Mouse (Mus musculus): ENCODE measurements around the gene Enam. TPM values are rescaled to one million over a fixed set of nuclear protein-coding genes. Genes with fewer than 3 reads are reported as not detected.

Gene Enam
- not detected in 2 replicates for polyA plus RNA-seq (2014; fragmentation: Nextera tagmentation; extraction: Ambion mirVana)

- no peaks in the 10 kb centered on the region for H3K9me3 ChIP-seq (ENCODE audit: control insufficient read depth, low read length)
- no peaks in the 10 kb centered on the region for H3K36me3 ChIP-seq (ENCODE audit: control insufficient read depth, insufficient read depth, low read length)
- no peak within 1 kb of the TSS for H3K9ac ChIP-seq (ENCODE audit: low read length)
- H3K27ac ChIP-seq (ENCODE audit: low read depth, low read length) = no peak within 1 kb of the TSS
- no peak within 1 kb of the TSS for H3K4me3 ChIP-seq (ENCODE audit: low read depth, low read length)
- DNase-seq (ENCODE audit: low spot score) = no peak
- no peak within 1 kb of the TSS for H3K4me2 ChIP-seq (ENCODE audit: low read depth)
- H3K4me1 ChIP-seq (ENCODE audit: control insufficient read depth, insufficient read depth, low read length) = no peaks in the 10 kb centered on the region
- no peak for ATAC-seq (ENCODE audit: insufficient read depth, low FRiP score, low TSS enrichment)
- no peaks in the 10 kb centered on the region for H3K27me3 ChIP-seq (ENCODE audit: control insufficient read depth, insufficient read depth, low read length)
These were observed at the start of gene Enam for GRCm38 (mm10) chr5:88487675-88488074. Gene Enam (plus strand): TSS chr5:88487975.

DNA sequence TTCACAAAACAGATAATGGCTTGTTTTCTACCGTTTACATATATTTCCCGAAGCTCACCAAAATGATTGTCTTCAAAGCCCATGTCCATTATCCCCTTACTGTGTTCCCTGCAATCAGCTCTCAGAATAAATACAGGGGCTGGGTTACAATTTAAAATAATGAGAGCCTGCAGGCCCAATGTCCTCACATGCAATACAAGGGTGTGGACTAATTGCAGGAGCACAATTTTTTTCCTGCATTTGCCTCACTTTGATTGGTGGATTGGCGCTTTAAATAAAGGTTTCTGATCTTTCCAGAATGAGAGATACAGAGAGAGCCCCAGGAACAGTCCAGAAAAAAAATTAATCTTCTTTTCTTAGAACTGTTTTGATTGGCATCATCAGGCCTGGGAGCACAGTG is 32.1 kb upstream of the Enam start, which contains the start of gene Ambn:
Gene Ambn (plus strand): TSS at position 301 of the 400 bp plus-strand sequence.
- Histone ChIP-seq H3K9ac (ENCODE audit: low read length) (no peak within 1 kb of the TSS), H3K4me1 (ENCODE audit: control insufficient read depth, insufficient read depth, low read length) (no peaks in the 10 kb centered on the region), H3K36me3 (ENCODE audit: control insufficient read depth, insufficient read depth, low read length) (no peaks in the 10 kb centered on the region), H3K9me3 (ENCODE audit: control insufficient read depth, low read length) (no peaks in the 10 kb centered on the region), H3K27me3 (ENCODE audit: control insufficient read depth, insufficient read depth, low read length) (no peaks in the 10 kb centered on the region), H3K4me3 (ENCODE audit: low read depth, low read length) (no peak within 1 kb of the TSS), H3K27ac (ENCODE audit: low read depth, low read length) (no peak within 1 kb of the TSS), H3K4me2 (ENCODE audit: low read depth) (no peak within 1 kb of the TSS)
- 92% methylated on average over 3 of the region's 3 CpGs for WGBS
- ATAC-seq (ENCODE audit: insufficient read depth, low FRiP score, low TSS enrichment) (no peak), DNase-seq (ENCODE audit: low spot score) (no peak)

GRCm38 (mm10) chr5:88467471-88467870 is 20.3 kb upstream of the Enam start:
- no peak overlapping the region for H3K27ac ChIP-seq (ENCODE audit: low read depth, low read length)
- no peak overlapping the region for H3K4me2 ChIP-seq (ENCODE audit: low read depth)
- no peak for ATAC-seq (ENCODE audit: insufficient read depth, low FRiP score, low TSS enrichment)
- H3K9ac ChIP-seq (ENCODE audit: low read length) = no peak overlapping the region
- no peak overlapping the region for H3K4me3 ChIP-seq (ENCODE audit: low read depth, low read length)
- no peaks in the 10 kb centered on the region for H3K36me3 ChIP-seq (ENCODE audit: control insufficient read depth, insufficient read depth, low read length)
- WGBS = 84% methylated on average over 2 of the region's 2 CpGs
- no peaks in the 10 kb centered on the region for H3K9me3 ChIP-seq (ENCODE audit: control insufficient read depth, low read length)
- no peaks in the 10 kb centered on the region for H3K4me1 ChIP-seq (ENCODE audit: control insufficient read depth, insufficient read depth, low read length)
- H3K27me3 ChIP-seq (ENCODE audit: control insufficient read depth, insufficient read depth, low read length) = no peaks in the 10 kb centered on the region
- no peak for DNase-seq (ENCODE audit: low spot score)

DNA sequence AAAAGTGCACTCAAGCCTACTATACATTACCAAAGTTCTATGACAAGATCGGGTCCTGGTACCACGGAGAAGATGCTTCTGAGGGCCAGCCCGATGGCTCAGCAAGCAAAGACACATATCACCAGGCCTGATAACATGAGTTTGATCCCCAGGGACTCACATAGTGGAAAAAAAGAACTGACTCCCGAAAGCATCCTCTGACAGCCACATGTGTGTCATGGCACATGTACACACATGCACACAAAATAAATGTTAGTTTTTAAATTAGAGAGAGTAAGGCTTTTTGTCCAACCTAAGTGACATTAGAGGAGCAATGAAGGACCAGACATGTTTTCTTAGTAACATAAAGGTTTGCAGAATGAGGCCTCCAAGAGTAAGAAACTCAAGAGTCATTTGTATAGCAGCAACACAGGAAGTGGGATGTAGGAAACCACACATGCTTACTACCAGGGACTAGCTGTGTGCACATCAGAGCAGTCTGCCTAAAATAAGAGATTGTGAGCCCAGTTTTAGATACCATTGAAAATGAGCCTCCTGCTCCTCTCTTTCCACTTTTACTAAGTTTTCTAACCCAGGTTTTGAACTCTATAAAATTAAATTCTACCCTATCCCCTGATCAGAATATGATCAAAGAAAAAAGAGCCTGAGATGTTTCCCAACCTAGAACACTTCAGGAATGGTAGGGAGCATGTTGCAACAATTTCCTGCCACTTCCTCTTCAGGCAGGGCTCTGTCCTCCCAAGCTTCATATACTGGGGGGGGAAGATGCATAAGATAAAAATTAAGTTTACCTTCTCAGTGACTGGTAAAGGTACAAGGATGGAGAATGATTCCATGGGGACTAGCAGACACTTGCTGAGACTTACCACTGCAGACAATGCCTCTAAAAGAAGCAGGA is 18.7 kb upstream of the Enam start:
- Histone ChIP-seq H3K9me3 (ENCODE audit: control insufficient read depth, low read length) (no peaks in the 10 kb centered on the region), H3K4me1 (ENCODE audit: control insufficient read depth, insufficient read depth, low read length) (no peaks in the 10 kb centered on the region), H3K9ac (ENCODE audit: low read length) (no peak overlapping the region), H3K36me3 (ENCODE audit: control insufficient read depth, insufficient read depth, low read length) (no peaks in the 10 kb centered on the region), H3K27me3 (ENCODE audit: control insufficient read depth, insufficient read depth, low read length) (no peaks in the 10 kb centered on the region), H3K4me3 (ENCODE audit: low read depth, low read length) (no peak overlapping the region), H3K27ac (ENCODE audit: low read depth, low read length) (no peak overlapping the region), H3K4me2 (ENCODE audit: low read depth) (no peak overlapping the region)
- WGBS = 95% methylated on average over 4 of the region's 4 CpGs
- DNase-seq (ENCODE audit: low spot score) (no peak), ATAC-seq (ENCODE audit: insufficient read depth, low FRiP score, low TSS enrichment) (no peak)

- no peak overlapping the region for H3K4me2 ChIP-seq (ENCODE audit: low read depth)
- H3K4me3 ChIP-seq (ENCODE audit: low read depth, low read length) = no peak overlapping the region
- H3K27me3 ChIP-seq (ENCODE audit: control insufficient read depth, insufficient read depth, low read length) = no peaks in the 10 kb centered on the region
- no peak overlapping the region for H3K9ac ChIP-seq (ENCODE audit: low read length)
- no peak for DNase-seq (ENCODE audit: low spot score)
- WGBS = 76% methylated on average over 2 of the region's 2 CpGs
- H3K27ac ChIP-seq (ENCODE audit: low read depth, low read length) = no peak overlapping the region
- H3K36me3 ChIP-seq (ENCODE audit: control insufficient read depth, insufficient read depth, low read length) = no peaks in the 10 kb centered on the region
- no peaks in the 10 kb centered on the region for H3K4me1 ChIP-seq (ENCODE audit: control insufficient read depth, insufficient read depth, low read length)
- no peaks in the 10 kb centered on the region for H3K9me3 ChIP-seq (ENCODE audit: control insufficient read depth, low read length)
- ATAC-seq (ENCODE audit: insufficient read depth, low FRiP score, low TSS enrichment) = no peak
These were observed 1.2 kb downstream of the Enam start for GRCm38 (mm10) chr5:88489004-88489403.

GRCm38 (mm10) chr5:88491111-88491510 is 3.3 kb downstream of the Enam start:
- Histone ChIP-seq H3K9me3 (ENCODE audit: control insufficient read depth, low read length) (no peaks in the 10 kb centered on the region), H3K36me3 (ENCODE audit: control insufficient read depth, insufficient read depth, low read length) (no peaks in the 10 kb centered on the region), H3K27me3 (ENCODE audit: control insufficient read depth, insufficient read depth, low read length) (no peaks in the 10 kb centered on the region), H3K27ac (ENCODE audit: low read depth, low read length) (no peak overlapping the region), H3K9ac (ENCODE audit: low read length) (no peak overlapping the region), H3K4me3 (ENCODE audit: low read depth, low read length) (no peak overlapping the region), H3K4me1 (ENCODE audit: control insufficient read depth, insufficient read depth, low read length) (no peaks in the 10 kb centered on the region), H3K4me2 (ENCODE audit: low read depth) (no peak overlapping the region)
- no peak for DNase-seq (ENCODE audit: low spot score)
- WGBS = 77% methylated on average over 5 of the region's 5 CpGs
- no peak for ATAC-seq (ENCODE audit: insufficient read depth, low FRiP score, low TSS enrichment)

GRCm38 (mm10) chr5:88499781-88500180 is 12.0 kb downstream of the Enam start:
- H3K4me1 ChIP-seq (ENCODE audit: control insufficient read depth, insufficient read depth, low read length) = no peaks in the 10 kb centered on the region
- H3K27me3 ChIP-seq (ENCODE audit: control insufficient read depth, insufficient read depth, low read length) = no peaks in the 10 kb centered on the region
- DNase-seq (ENCODE audit: low spot score) (no peak), ATAC-seq (ENCODE audit: insufficient read depth, low FRiP score, low TSS enrichment) (no peak)
- H3K4me3 ChIP-seq (ENCODE audit: low read depth, low read length) = no peak overlapping the region
- H3K9me3 ChIP-seq (ENCODE audit: control insufficient read depth, low read length) = no peaks in the 10 kb centered on the region
- H3K27ac ChIP-seq (ENCODE audit: low read depth, low read length) = no peak overlapping the region
- 93% methylated on average over 3 of the region's 3 CpGs for WGBS
- no peak overlapping the region for H3K4me2 ChIP-seq (ENCODE audit: low read depth)
- H3K9ac ChIP-seq (ENCODE audit: low read length) = no peak overlapping the region
- no peaks in the 10 kb centered on the region for H3K36me3 ChIP-seq (ENCODE audit: control insufficient read depth, insufficient read depth, low read length)

DNA sequence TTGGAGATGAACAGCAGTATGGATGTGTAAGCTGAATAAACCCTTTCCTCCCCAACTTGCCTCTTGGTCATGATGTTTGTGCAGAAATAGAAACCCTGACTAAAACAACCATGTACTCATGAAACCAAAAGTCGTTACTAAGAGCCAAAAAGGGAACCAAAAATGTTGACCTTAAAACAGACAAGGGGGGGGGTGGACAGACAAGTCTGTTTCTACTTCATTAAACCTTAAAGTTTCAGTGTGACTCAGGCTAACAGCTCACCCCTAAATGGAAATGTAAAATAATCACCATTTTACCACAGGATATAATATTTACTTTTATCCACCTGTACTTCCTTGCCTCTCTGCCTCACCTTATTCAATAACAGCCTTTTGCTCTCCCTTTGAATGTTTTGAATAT is 20.8 kb downstream of the Enam start:
- H3K4me1 ChIP-seq (ENCODE audit: control insufficient read depth, insufficient read depth, low read length) = no peaks in the 10 kb centered on the region
- WGBS = 71% methylated on average over 1 of the region's 1 CpGs
- no peak for DNase-seq (ENCODE audit: low spot score)
- H3K27ac ChIP-seq (ENCODE audit: low read depth, low read length) = no peak overlapping the region
- no peaks in the 10 kb centered on the region for H3K36me3 ChIP-seq (ENCODE audit: control insufficient read depth, insufficient read depth, low read length)
- no peak overlapping the region for H3K4me2 ChIP-seq (ENCODE audit: low read depth)
- no peak overlapping the region for H3K9ac ChIP-seq (ENCODE audit: low read length)
- no peak overlapping the region for H3K4me3 ChIP-seq (ENCODE audit: low read depth, low read length)
- ATAC-seq (ENCODE audit: insufficient read depth, low FRiP score, low TSS enrichment) = no peak
- no peaks in the 10 kb centered on the region for H3K27me3 ChIP-seq (ENCODE audit: control insufficient read depth, insufficient read depth, low read length)
- H3K9me3 ChIP-seq (ENCODE audit: control insufficient read depth, low read length) = no peaks in the 10 kb centered on the region

- Histone ChIP-seq H3K36me3 (ENCODE audit: control insufficient read depth, insufficient read depth, low read length) (no peaks in the 10 kb centered on the region), H3K27ac (ENCODE audit: low read depth, low read length) (no peak overlapping the region), H3K27me3 (ENCODE audit: control insufficient read depth, insufficient read depth, low read length) (no peaks in the 10 kb centered on the region), H3K4me1 (ENCODE audit: control insufficient read depth, insufficient read depth, low read length) (no peaks in the 10 kb centered on the region), H3K4me3 (ENCODE audit: low read depth, low read length) (no peak overlapping the region), H3K9ac (ENCODE audit: low read length) (no peak overlapping the region), H3K9me3 (ENCODE audit: control insufficient read depth, low read length) (no peaks in the 10 kb centered on the region), H3K4me2 (ENCODE audit: low read depth) (no peak overlapping the region)
- WGBS = 95% methylated on average over 1 of the region's 1 CpGs
- ATAC-seq (ENCODE audit: insufficient read depth, low FRiP score, low TSS enrichment) = no peak
- DNase-seq (ENCODE audit: low spot score) = no peak
These were observed 21.2 kb downstream of the Enam start for GRCm38 (mm10) chr5:88508990-88509389.
